Mouse (Mus musculus): ENCODE results near the gene Lyst. TPM values are rescaled to one million over a fixed set of nuclear protein-coding genes. Genes with fewer than 3 reads are reported as not detected.
"Not testable (repeated sequence)": the region's sequence is repeated elsewhere in the genome, so short reads cannot be mapped to it uniquely, and the experiment has no call there.

The Lyst gene
- polyA plus RNA-seq, 1 experiment from 2014 or later = 4.5 TPM

DNA sequence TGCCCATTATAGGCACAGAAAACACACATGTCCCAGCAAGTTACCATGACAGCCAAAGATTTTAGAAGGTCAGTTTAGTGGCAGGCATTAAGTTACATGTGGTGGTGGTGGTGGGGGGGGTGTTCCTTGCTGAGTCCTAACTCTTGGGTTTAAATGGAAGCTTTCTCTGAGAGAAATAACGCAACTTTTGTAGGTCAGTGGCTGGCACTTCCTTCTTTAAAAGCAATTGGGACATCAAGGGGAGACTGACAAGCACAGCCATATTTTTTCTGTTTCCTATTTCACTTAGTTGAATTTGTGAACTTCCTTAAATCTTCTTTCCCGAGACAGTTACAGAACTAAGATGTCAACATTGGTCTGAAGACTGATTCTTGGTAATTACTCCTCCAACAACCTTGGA is 75.9 kb downstream of the Lyst start:
- H3K36me3 ChIP-seq = peaks cover 11% of the 10 kb centered on the region
- not testable (repeated sequence) for H3K9ac ChIP-seq (replicated peaks); H3K4me3 ChIP-seq (replicated peaks); ATAC-seq; H3K27me3 ChIP-seq; H3K4me2 ChIP-seq (replicated peaks); H3K4me1 ChIP-seq (replicated peaks); H3K9me3 ChIP-seq; H3K27ac ChIP-seq
- WGBS = 92% methylated on average over 2 of the region's 2 CpGs

DNA sequence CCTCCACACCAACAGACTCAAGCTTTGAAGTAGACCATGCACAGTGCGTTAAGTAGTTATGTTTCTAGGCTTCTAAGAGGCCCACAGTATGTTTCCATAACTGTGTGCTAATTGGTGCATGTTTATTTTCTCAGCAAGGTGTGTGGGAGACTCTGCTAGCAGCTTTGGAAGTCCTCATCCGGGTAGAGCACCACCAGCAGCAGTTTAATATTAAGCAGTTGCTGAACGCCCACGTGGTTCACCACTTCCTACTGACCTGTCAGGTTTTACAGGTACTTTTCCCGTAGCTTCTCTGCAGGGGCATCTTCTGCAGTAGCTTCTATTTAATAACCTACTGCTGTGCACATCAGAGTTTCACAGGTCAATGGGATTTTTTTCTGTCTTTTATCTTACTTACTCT is 80.5 kb downstream of the Lyst start:
- H3K27me3 ChIP-seq = no peaks in the 10 kb centered on the region
- no peak overlapping the region for H3K9ac ChIP-seq (replicated peaks)
- WGBS = 60% methylated on average over 5 of the region's 5 CpGs
- no peak overlapping the region for H3K4me2 ChIP-seq (replicated peaks)
- H3K4me3 ChIP-seq (replicated peaks) = no peak overlapping the region
- H3K9me3 ChIP-seq = no peaks in the 10 kb centered on the region
- ATAC-seq = no peak
- H3K4me1 ChIP-seq (replicated peaks) = no peaks in the 10 kb centered on the region
- H3K27ac ChIP-seq = no peak overlapping the region
- H3K36me3 ChIP-seq = peaks cover 13% of the 10 kb centered on the region

DNA sequence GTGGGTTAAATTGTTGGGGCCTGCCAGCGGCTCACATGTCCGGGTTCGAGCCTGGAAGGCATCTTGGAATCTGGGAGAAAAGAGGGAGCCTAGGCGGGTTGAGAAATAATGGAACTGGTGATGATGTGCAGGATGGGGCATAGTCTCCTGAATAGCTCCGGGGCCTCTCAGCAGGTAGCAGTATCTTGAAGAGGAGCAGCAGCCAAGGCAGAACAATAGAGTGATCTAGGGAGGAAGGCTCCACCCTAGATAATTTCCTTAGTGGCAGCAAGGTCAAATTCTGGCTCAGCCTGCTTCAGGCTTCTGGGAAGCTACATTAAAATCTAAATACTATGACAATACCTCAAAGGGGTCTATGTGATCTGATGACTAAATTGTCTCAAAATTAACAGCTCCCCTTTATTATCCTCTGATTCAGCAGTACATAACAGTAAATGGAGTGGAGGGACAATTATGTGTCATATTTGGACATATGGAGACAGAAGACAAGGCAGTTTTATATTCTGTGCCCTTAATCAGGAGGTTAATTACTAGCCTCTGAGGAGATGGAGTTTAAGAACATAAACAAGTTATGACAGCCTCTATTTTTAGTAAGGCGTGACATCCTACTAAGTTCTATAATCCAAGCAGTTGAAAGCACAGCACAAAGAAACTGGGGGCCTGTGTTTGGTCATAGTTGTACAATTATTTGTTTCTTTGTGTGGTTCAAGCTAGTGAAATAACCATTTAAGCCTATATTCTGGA is 81.6 kb downstream of the Lyst start:
- H3K9me3 ChIP-seq = no peaks in the 10 kb centered on the region
- peaks cover 13% of the 10 kb centered on the region for H3K36me3 ChIP-seq
- H3K27me3 ChIP-seq = no peaks in the 10 kb centered on the region
- 0 out of 2 replicates have a peak overlapping the region, but pooled peaks have one; percentile 3 for H3K27ac ChIP-seq
- H3K4me2 ChIP-seq (replicated peaks) = no peak overlapping the region
- H3K4me3 ChIP-seq (replicated peaks) = no peak overlapping the region
- WGBS = 66% methylated on average over 6 of the region's 6 CpGs
- no peak overlapping the region for H3K9ac ChIP-seq (replicated peaks)
- ATAC-seq = no peak
- no peaks in the 10 kb centered on the region for H3K4me1 ChIP-seq (replicated peaks)

DNA sequence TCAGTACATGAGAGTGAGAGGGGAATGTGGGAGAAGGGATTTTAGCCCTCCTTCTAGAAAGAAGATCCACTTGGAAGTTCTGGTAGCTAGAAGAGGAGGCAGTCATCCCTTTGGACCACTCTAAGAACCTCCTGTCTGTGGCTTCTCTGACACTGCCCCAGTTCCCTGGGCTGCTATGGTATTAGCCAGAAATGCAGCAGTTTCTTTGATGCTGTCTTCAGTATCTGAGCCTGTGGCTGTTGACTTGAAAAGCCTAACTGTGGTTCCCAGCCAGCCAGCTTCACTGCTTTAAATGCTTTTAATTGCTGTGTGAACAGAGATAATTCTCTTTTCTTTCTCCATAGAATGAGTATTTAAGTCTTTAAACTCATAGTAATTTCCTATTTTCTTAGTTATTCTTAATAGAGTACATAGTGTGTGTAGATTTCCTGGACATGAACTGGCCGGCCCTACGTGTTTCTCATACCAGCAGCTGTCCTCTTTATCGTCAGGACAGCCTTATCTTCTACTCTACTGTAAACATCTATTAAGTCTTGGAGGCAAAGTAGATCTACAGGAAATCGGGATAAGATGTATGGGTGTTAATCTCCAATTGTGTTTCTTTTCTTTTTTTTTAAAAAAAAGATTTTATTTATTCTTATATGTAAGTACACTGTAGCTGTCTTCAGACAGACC is 84.6 kb downstream of the Lyst start:
- Histone ChIP-seq H3K4me1 (replicated peaks) (no peaks in the 10 kb centered on the region), H3K9me3 (no peaks in the 10 kb centered on the region), H3K4me2 (replicated peaks) (no peak overlapping the region), H3K36me3 (peaks cover 17% of the 10 kb centered on the region), H3K4me3 (replicated peaks) (no peak overlapping the region), H3K9ac (replicated peaks) (no peak overlapping the region), H3K27me3 (no peaks in the 10 kb centered on the region), H3K27ac (no peak overlapping the region)
- 96% methylated on average over 4 of the region's 4 CpGs for WGBS
- ATAC-seq = no peak

DNA sequence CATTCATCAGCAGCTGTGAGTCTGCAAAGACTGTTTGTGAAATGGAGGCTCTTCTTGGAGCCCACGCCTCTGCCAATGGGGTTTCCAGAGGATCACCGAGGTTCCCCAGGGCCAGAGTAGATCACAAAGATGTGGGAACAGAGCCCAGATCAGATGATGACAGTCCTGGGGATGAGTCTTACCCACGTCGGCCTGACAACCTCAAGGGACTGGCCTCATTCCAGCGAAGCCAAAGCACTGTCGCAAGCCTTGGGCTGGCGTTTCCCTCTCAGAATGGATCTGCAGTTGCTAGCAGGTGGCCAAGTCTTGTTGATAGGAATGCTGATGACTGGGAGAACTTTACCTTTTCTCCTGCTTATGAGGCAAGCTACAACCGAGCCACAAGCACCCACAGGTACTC is 87.7 kb downstream of the Lyst start:
- Histone ChIP-seq H3K4me2 (replicated peaks) (no peak overlapping the region), H3K4me1 (replicated peaks) (no peaks in the 10 kb centered on the region), H3K9ac (replicated peaks) (no peak overlapping the region), H3K4me3 (replicated peaks) (no peak overlapping the region), H3K36me3 (peaks cover 13% of the 10 kb centered on the region), H3K27me3 (no peaks in the 10 kb centered on the region), H3K27ac (no peak overlapping the region), H3K9me3 (no peaks in the 10 kb centered on the region)
- no peak for ATAC-seq
- WGBS = 87% methylated on average over 8 of the region's 8 CpGs

DNA sequence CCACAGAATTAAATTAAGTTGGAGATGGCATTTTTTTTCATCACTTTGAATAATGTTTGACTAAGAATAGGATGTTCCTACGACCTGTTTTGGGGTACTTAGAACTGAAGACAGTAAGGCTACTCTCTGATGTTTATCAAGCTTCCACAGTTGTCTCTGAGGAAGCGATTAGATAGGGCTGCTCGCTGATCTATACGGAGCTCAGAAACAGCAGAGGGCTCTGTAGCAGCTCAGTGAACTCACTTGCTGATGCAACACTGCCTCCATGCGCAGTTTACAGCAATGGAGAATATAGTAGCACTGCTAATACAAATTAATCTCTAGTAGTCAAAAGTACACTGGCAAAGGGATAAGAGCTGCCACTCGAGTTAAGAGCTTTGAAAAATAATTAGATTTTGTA is 91.4 kb downstream of the Lyst start:
- Histone ChIP-seq H3K4me1 (replicated peaks) (no peaks in the 10 kb centered on the region), H3K27ac (no peak overlapping the region), H3K4me3 (replicated peaks) (no peak overlapping the region), H3K27me3 (no peaks in the 10 kb centered on the region), H3K9ac (replicated peaks) (no peak overlapping the region), H3K36me3 (peaks cover 6% of the 10 kb centered on the region), H3K9me3 (no peaks in the 10 kb centered on the region), H3K4me2 (replicated peaks) (no peak overlapping the region)
- no peak for ATAC-seq
- WGBS = 55% methylated on average over 6 of the region's 6 CpGs

DNA sequence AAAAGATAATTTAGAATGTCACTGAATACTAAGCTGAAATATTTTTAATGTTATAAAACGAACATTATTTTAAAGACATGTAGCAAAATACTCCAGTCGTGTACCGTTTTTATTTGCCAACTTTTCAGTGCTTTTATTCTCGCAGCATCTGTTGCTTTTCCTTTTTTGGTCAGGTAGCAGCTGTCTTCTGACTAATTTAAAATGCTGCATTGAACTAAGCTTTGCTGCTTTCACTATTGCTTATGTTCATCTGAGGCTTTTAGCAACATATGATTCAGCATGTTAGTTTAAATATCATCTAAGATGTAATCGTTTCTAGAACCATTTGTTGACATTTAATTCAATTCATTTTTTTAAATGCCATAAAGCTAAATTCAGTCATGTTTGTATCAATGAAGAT is 113.3 kb downstream of the Lyst start:
- Histone ChIP-seq H3K9me3 (no peaks in the 10 kb centered on the region), H3K4me1 (replicated peaks) (0 out of 2 replicates have a peak, but pooled peaks cover 3% of the 10 kb centered on the region), H3K4me2 (replicated peaks) (no peak overlapping the region), H3K4me3 (replicated peaks) (no peak overlapping the region), H3K36me3 (peaks cover 11% of the 10 kb centered on the region; the same call in 1 of the 2 replicates), H3K9ac (replicated peaks) (no peak overlapping the region), H3K27me3 (no peaks in the 10 kb centered on the region), H3K27ac (no peak overlapping the region)
- no peak for ATAC-seq
- 88% methylated on average over 5 of the region's 5 CpGs for WGBS

DNA sequence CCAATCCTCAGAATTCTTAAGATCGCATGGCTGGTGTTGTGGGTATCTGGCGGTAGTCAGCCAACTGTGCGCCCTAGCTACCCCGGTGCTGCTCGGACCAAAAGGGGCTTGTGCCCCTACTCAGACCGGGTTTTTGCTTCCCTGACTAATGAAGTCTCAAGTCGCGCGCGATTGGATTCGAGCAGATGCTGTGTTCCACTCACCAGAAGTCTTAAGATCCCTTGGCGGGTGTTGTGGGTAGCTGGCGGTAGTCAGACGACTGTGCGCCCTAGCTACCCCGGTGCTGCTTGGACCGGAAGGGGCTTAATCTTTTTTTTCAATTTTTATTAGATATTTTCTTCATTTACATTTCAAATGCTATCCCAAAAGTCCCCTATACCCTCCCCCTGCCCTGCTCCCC is 131.2 kb downstream of the Lyst start:
- not testable (repeated sequence) for H3K9me3 ChIP-seq; H3K4me2 ChIP-seq (replicated peaks); H3K27me3 ChIP-seq; H3K27ac ChIP-seq; H3K4me3 ChIP-seq (replicated peaks); ATAC-seq; H3K4me1 ChIP-seq (replicated peaks); H3K9ac ChIP-seq (replicated peaks)
- peaks cover 11% of the 10 kb centered on the region; the same call in 1 of the 2 replicates for H3K36me3 ChIP-seq
- 92% methylated on average over 17 of the region's 17 CpGs for WGBS

DNA sequence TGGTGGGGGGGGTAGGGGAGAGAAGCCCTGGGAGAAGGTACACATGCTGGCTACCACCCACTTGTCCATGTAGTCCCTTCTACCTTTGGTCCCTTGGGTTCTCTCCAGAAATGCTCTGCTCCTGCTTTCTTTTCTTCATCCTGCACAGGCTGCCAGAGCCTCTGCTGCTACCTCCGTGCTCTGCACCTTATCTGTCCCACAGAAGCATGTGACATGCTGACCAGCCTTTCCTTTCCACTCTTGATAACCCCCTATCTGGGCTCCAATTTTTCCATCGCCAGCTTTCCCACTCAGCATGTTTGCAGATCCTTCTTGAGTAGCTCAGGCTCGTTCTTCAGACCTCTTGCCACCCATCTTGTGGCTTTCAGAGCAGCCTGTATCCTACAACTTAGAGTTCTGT is 133.1 kb downstream of the Lyst start:
- Histone ChIP-seq H3K9ac (replicated peaks) (no peak overlapping the region), H3K9me3 (no peaks in the 10 kb centered on the region), H3K4me1 (replicated peaks) (no peaks in the 10 kb centered on the region), H3K4me3 (replicated peaks) (no peak overlapping the region), H3K4me2 (replicated peaks) (no peak overlapping the region), H3K36me3 (peaks cover 16% of the 10 kb centered on the region; the same call in 1 of the 2 replicates), H3K27ac (no peak overlapping the region), H3K27me3 (no peaks in the 10 kb centered on the region)
- ATAC-seq = no peak
- WGBS = 79% methylated on average over 3 of the region's 3 CpGs

DNA sequence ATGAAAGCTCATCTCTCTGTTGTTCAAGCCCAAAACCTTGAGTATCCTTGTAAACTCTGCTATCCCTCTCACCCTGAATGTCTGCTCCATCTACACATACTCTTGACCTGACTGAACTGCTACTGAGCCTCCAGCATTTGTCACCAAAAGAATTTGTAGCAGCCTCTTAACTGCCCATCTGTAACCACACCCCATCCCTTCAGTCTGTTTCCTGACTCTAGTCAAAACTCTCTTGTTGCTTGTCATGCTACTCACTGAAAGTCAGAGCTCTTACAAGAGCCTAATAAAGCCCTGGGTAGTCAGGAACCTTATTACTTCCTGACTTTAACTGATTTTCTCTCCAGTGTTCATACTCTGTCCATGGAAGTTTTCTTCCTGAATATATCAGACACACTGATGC is 133.6 kb downstream of the Lyst start:
- H3K36me3 ChIP-seq = peaks cover 16% of the 10 kb centered on the region; the same call in 1 of the 2 replicates
- no peak overlapping the region for H3K27ac ChIP-seq
- no peak for ATAC-seq
- H3K27me3 ChIP-seq = no peaks in the 10 kb centered on the region
- no peak overlapping the region for H3K4me3 ChIP-seq (replicated peaks)
- H3K9me3 ChIP-seq = no peaks in the 10 kb centered on the region
- H3K4me1 ChIP-seq (replicated peaks) = no peaks in the 10 kb centered on the region
- H3K4me2 ChIP-seq (replicated peaks) = no peak overlapping the region
- no peak overlapping the region for H3K9ac ChIP-seq (replicated peaks)

DNA sequence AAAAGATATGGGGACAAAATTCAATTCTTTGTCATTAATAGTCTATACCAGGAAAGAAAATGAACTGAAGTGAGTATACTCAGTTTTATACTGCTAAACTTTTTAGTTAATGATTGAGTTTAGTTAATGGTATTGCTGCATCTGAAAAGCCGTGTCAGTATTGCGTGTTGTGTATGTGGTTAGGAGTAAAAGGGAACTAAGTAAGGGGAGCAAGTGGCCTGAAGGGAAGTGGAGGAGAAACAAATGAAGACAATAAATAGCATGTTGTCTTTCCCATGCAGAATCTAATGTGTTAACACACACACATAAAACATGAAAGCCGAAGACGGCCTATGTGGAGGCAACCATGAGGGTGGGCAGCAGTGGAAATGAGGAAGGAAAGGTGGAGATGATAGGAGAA is 149.0 kb downstream of the Lyst start:
- Histone ChIP-seq H3K4me3 (replicated peaks) (no peak overlapping the region), H3K36me3 (peaks cover 18% of the 10 kb centered on the region; the same call in 1 of the 2 replicates), H3K27me3 (no peaks in the 10 kb centered on the region), H3K4me2 (replicated peaks) (no peak overlapping the region), H3K9me3 (no peaks in the 10 kb centered on the region), H3K9ac (replicated peaks) (no peak overlapping the region), H3K4me1 (replicated peaks) (no peaks in the 10 kb centered on the region), H3K27ac (no peak overlapping the region)
- WGBS = 96% methylated on average over 4 of the region's 4 CpGs
- ATAC-seq = no peak

DNA sequence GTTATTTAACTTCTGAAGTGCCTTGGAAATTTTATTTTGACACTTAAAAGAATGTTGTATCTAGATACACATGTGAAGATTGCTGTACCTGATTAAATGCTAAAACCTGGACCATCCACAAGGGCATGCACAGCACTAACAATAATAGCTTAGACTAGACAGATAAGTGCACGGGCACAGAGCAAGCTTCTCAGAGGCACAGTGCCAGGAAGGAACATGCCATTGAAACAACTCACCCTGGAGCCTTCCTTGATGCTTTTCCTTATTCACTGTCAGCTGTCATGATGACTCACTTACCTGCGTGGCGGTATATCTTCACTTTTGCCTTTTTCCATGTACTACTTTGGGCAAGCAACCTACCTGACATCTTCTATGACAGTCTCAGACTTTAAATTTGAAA is 155.7 kb downstream of the Lyst start:
- Histone ChIP-seq H3K36me3 (peaks cover 46% of the 10 kb centered on the region), H3K4me2 (replicated peaks) (no peak overlapping the region), H3K27me3 (no peaks in the 10 kb centered on the region), H3K4me1 (replicated peaks) (no peaks in the 10 kb centered on the region), H3K27ac (no peak overlapping the region), H3K4me3 (replicated peaks) (no peak overlapping the region), H3K9me3 (no peaks in the 10 kb centered on the region), H3K9ac (replicated peaks) (no peak overlapping the region)
- 91% methylated on average over 3 of the region's 3 CpGs for WGBS
- ATAC-seq = no peak
